Mouse (Mus musculus) G1E (cell line): ENCODE results near the gene Flt3l. TPM values are rescaled to one million over a fixed set of nuclear protein-coding genes. Genes with fewer than 3 reads are reported as not detected.
A peak's percentile ranks its signal among the peaks of the same experiment; 100 is the strongest.

Experiments used
- ATAC-seq: 2 replicates; pipeline ENCODE4 v1.8.0; 2016; ENCODE audit warnings: mild to moderate bottlenecking; ENCODE audit not compliant: insufficient number of reproducible peaks, poor library complexity, low FRiP score, severe bottlenecking; ENCODE audit errors: extremely low read depth
- DNase-seq: peaks from one replicate; pipeline ENCODE4 v3.0.0; 2012; ENCODE audit warnings: low spot score
- H3K27me3 ChIP-seq: 2 replicates; pipeline ENCODE4 v1.6.1; 2012; ENCODE audit warnings: mild to moderate bottlenecking, low read length, inconsistent platforms; ENCODE audit not compliant: insufficient read depth
- H3K36me3 ChIP-seq: replicated peaks from 2 replicates; pipeline ENCODE3; 2012; ENCODE audit warnings: mild to moderate bottlenecking, inconsistent platforms
- H3K4me1 ChIP-seq: 2 replicates; pipeline ENCODE4 v1.6.1; 2012; ENCODE audit warnings: low read depth, low read length, inconsistent platforms, mixed read lengths; ENCODE audit not compliant: insufficient read depth
- H3K4me3 ChIP-seq: 2 replicates; pipeline ENCODE4 v1.5.1; 2012; ENCODE audit warnings: low read depth, mild to moderate bottlenecking, inconsistent platforms, low read length, moderate library complexity, mixed read lengths
- H3K9me3 ChIP-seq: replicated peaks from 2 replicates; pipeline ENCODE4 v1.6.1; 2012; ENCODE audit warnings: inconsistent platforms
- CTCF ChIP-seq: IDR thresholded peaks from 2 replicates; pipeline ENCODE4 v1.5.1; 2012; ENCODE audit warnings: low read depth, low read length, inconsistent platforms, mixed read lengths
- GATA1 ChIP-seq: IDR thresholded peaks from 2 replicates; pipeline ENCODE4 v1.6.1; 2012; ENCODE audit warnings: borderline replicate concordance, low read length, inconsistent platforms, mixed read lengths
- GATA2 ChIP-seq: IDR thresholded peaks from 2 replicates; pipeline ENCODE4 v1.6.1; 2012; ENCODE audit warnings: low read depth, low read length, inconsistent platforms, borderline replicate concordance
- POLR2AphosphoS5 ChIP-seq: IDR thresholded peaks from 2 replicates; pipeline ENCODE4 v1.6.1; 2012; ENCODE audit warnings: low read depth, low read length, inconsistent platforms; ENCODE audit not compliant: insufficient replicate concordance
- TAL1 ChIP-seq: conservative IDR thresholded peaks from 2 replicates; pipeline ENCODE4 v1.6.1; 2012; ENCODE audit warnings: low read depth, low read length, inconsistent platforms, mixed read lengths
- polyA plus RNA-seq: library from polyadenylated mRNA; stranded (reverse); fragments of >175 nt; gene quantifications from 2 replicates; pipeline ENCODE4 v1.2.3, GENCODE M21; 2012
- total RNA-seq, 2 experiments: library from RNA; stranded (forward) in 1 of 2; stranded (reverse) in 1 of 2; fragments of 200-1000 nt in 1 of 2; fragments of >200 nt in 1 of 2; fragmentation: Nextera tagmentation in 1 of 2; gene quantifications; 2 replicates each; pipeline ENCODE4 v1.2.3; 2014 to 2017

Flt3l gene
- total and polyA plus RNA-seq, 3 experiments, result 38.8 to 75.7 (median 41.0) TPM

GRCm38 (mm10) chr7:45086084-45086483 lies 50.1 kb downstream of the Flt3l start:
- ATAC-seq (no peak), DNase-seq (no peak)
- TF ChIP-seq CTCF, result peak; percentile 31; the same call in 1 of the 2 replicates
- TF ChIP-seq POLR2AphosphoS5, result no peak
- Histone ChIP-seq H3K9me3 (peaks cover 3% of the 10 kb centered on the region), H3K36me3 (no peaks in the 10 kb centered on the region), H3K27me3 (peaks cover 29% of the 10 kb centered on the region), H3K4me1 (peaks cover 38% of the 10 kb centered on the region), H3K4me3 (no peak overlapping the region)

- DNase-seq, result no peak
- no peak for ATAC-seq
- H3K4me3 ChIP-seq, result peak overlapping the region; percentile 25; the same call in 1 of the 2 replicates
- H3K27me3 ChIP-seq, result peaks cover 24% of the 10 kb centered on the region
- TF ChIP-seq CTCF, result no peak
- TF ChIP-seq TAL1, result no peak
- TF ChIP-seq GATA2, result no peak
- no peak for TF ChIP-seq GATA1
- TF ChIP-seq POLR2AphosphoS5, result no peak
- peaks cover 7% of the 10 kb centered on the region for H3K36me3 ChIP-seq
- H3K9me3 ChIP-seq, result peaks cover 3% of the 10 kb centered on the region
- peaks cover 37% of the 10 kb centered on the region for H3K4me1 ChIP-seq
Observed at GRCm38 (mm10) chr7:45083300-45083890, 52.8 kb downstream of the Flt3l start.

- peaks cover 14% of the 10 kb centered on the region for H3K36me3 ChIP-seq
- H3K9me3 ChIP-seq, result peaks cover 3% of the 10 kb centered on the region
- ATAC-seq, result peak; percentile 31; the same call in 1 of the 2 replicates
- H3K27me3 ChIP-seq, result peaks cover 20% of the 10 kb centered on the region
- peaks cover 36% of the 10 kb centered on the region for H3K4me1 ChIP-seq
- H3K4me3 ChIP-seq, result peak overlapping the region; percentile 25; the same call in 1 of the 2 replicates
- no peak for TF ChIP-seq GATA2
- 0 out of 2 replicates have a peak, but pooled peaks have one; percentile 2 for TF ChIP-seq CTCF
- DNase-seq, result no peak
Observed at GRCm38 (mm10) chr7:45082401-45083299, 53.6 kb downstream of the Flt3l start.

- DNase-seq (no peak), ATAC-seq (no peak)
- peaks cover 1% of the 10 kb centered on the region for H3K9me3 ChIP-seq
- peaks cover 12% of the 10 kb centered on the region for H3K27me3 ChIP-seq
- peaks cover 41% of the 10 kb centered on the region for H3K4me1 ChIP-seq
- TF ChIP-seq GATA1, result no peak
- TF ChIP-seq GATA2, result no peak
- TF ChIP-seq TAL1, result no peak
- TF ChIP-seq CTCF, result no peak
- TF ChIP-seq POLR2AphosphoS5, result no peak
- no peak overlapping the region for H3K4me3 ChIP-seq
- H3K36me3 ChIP-seq, result peaks cover 30% of the 10 kb centered on the region
Observed at GRCm38 (mm10) chr7:45081016-45081415, 55.2 kb downstream of the Flt3l start.

- Histone ChIP-seq H3K4me3 (no peak overlapping the region), H3K9me3 (no peaks in the 10 kb centered on the region), H3K27me3 (peaks cover 7% of the 10 kb centered on the region), H3K4me1 (peaks cover 39% of the 10 kb centered on the region), H3K36me3 (peaks cover 42% of the 10 kb centered on the region)
- TF ChIP-seq POLR2AphosphoS5, result no peak
- no peak for TF ChIP-seq GATA2
- no peak for TF ChIP-seq TAL1
- peak; percentile 82 for TF ChIP-seq CTCF
- no peak for TF ChIP-seq GATA1
- ATAC-seq (no peak), DNase-seq (peak; percentile 68)
Observed at GRCm38 (mm10) chr7:45079856-45080255, 56.4 kb downstream of the Flt3l start.

Other genes starting within 250 kb of the Flt3l start
Only the 20 nearest of the 33 such genes appear.
- 66.0 and 111 TPM in 2 replicates for gene Scaf1, start 120.1 kb downstream of the Flt3l start, total RNA-seq (2014; fragmentation: Nextera tagmentation)
- 11.3 and 13.5 TPM in 2 replicates for gene Scaf1, start 120.1 kb downstream of the Flt3l start, total RNA-seq (2017)
- gene Scaf1, start 120.1 kb downstream of the Flt3l start, polyA plus RNA-seq, result 203 and 244 TPM in 2 replicates
- 16.3 and 22.1 TPM in 2 replicates for gene Rras, start 118.5 kb downstream of the Flt3l start, total RNA-seq (2014; fragmentation: Nextera tagmentation)
- 3.1 and 3.2 TPM in 2 replicates for gene Rras, start 118.5 kb downstream of the Flt3l start, total RNA-seq (2017)
- 5.6 and 6.9 TPM in 2 replicates for gene Rras, start 118.5 kb downstream of the Flt3l start, polyA plus RNA-seq
- gene Prr12, start 83.6 kb downstream of the Flt3l start, total RNA-seq (2014; fragmentation: Nextera tagmentation), result 36.7 and 42.4 TPM in 2 replicates
- gene Prr12, start 83.6 kb downstream of the Flt3l start, total RNA-seq (2017), result 1.6 and 2.0 TPM in 2 replicates
- 91.6 and 98.4 TPM in 2 replicates for gene Prr12, start 83.6 kb downstream of the Flt3l start, polyA plus RNA-seq
- 43.6 and 49.1 TPM in 2 replicates for gene Nosip, start 74.0 kb downstream of the Flt3l start, total RNA-seq (2014; fragmentation: Nextera tagmentation)
- 38.9 and 49.4 TPM in 2 replicates for gene Nosip, start 74.0 kb downstream of the Flt3l start, total RNA-seq (2017)
- 104 and 110 TPM in 2 replicates for gene Nosip, start 74.0 kb downstream of the Flt3l start, polyA plus RNA-seq
- 11.5 and 17.8 TPM in 2 replicates for gene Prrg2, start 73.8 kb downstream of the Flt3l start, total RNA-seq (2014; fragmentation: Nextera tagmentation)
- 6.8 and 9.5 TPM in 2 replicates for gene Prrg2, start 73.8 kb downstream of the Flt3l start, total RNA-seq (2017)
- gene Prrg2, start 73.8 kb downstream of the Flt3l start, polyA plus RNA-seq, result 34.7 and 38.8 TPM in 2 replicates
- 0.49 TPM in 1 of 2 replicates, not detected in the other for gene Rcn3, start 44.2 kb downstream of the Flt3l start, total RNA-seq (2014; fragmentation: Nextera tagmentation)
- not detected in 2 replicates for gene Rcn3, start 44.2 kb downstream of the Flt3l start, total RNA-seq (2017)
- gene Rcn3, start 44.2 kb downstream of the Flt3l start, polyA plus RNA-seq, result 0.31 and 0.33 TPM in 2 replicates
- not detected in 2 replicates for gene Fcgrt, start 32.6 kb downstream of the Flt3l start, total RNA-seq (2014; fragmentation: Nextera tagmentation)
- gene Fcgrt, start 32.6 kb downstream of the Flt3l start, total RNA-seq (2017), result not detected in 2 replicates
- gene Fcgrt, start 32.6 kb downstream of the Flt3l start, polyA plus RNA-seq, result not detected in 2 replicates
- gene Rps11, start 12.0 kb downstream of the Flt3l start, total RNA-seq (2014; fragmentation: Nextera tagmentation), result 916 and 1,000 TPM in 2 replicates
- 1,298 and 1,329 TPM in 2 replicates for gene Rps11, start 12.0 kb downstream of the Flt3l start, total RNA-seq (2017)
- 151 and 217 TPM in 2 replicates for gene Rps11, start 12.0 kb downstream of the Flt3l start, polyA plus RNA-seq
- gene Rpl13a, start 7.7 kb downstream of the Flt3l start, total RNA-seq (2014; fragmentation: Nextera tagmentation), result 1,386 and 1,478 TPM in 2 replicates
- 2,356 and 2,406 TPM in 2 replicates for gene Rpl13a, start 7.7 kb downstream of the Flt3l start, total RNA-seq (2017)
- 5,469 and 6,084 TPM in 2 replicates for gene Rpl13a, start 7.7 kb downstream of the Flt3l start, polyA plus RNA-seq
- not detected in 2 replicates for gene Gm45713, start 201 bp downstream of the Flt3l start, total RNA-seq (2014; fragmentation: Nextera tagmentation)
- 0.16 and 0.23 TPM in 2 replicates for gene Gm45713, start 201 bp downstream of the Flt3l start, total RNA-seq (2017)
- gene Gm45713, start 201 bp downstream of the Flt3l start, polyA plus RNA-seq, result 1.0 and 1.3 TPM in 2 replicates
- gene Pih1d1, start 17.9 kb upstream of the Flt3l start, total RNA-seq (2014; fragmentation: Nextera tagmentation), result 82.8 and 124 TPM in 2 replicates
- 60.9 and 68.4 TPM in 2 replicates for gene Pih1d1, start 17.9 kb upstream of the Flt3l start, total RNA-seq (2017)
- gene Pih1d1, start 17.9 kb upstream of the Flt3l start, polyA plus RNA-seq, result 46.4 TPM in 2 replicates
- 19.6 and 26.3 TPM in 2 replicates for gene Aldh16a1, start 18.2 kb upstream of the Flt3l start, total RNA-seq (2014; fragmentation: Nextera tagmentation)
- 33.8 and 34.7 TPM in 2 replicates for gene Aldh16a1, start 18.2 kb upstream of the Flt3l start, total RNA-seq (2017)
- gene Aldh16a1, start 18.2 kb upstream of the Flt3l start, polyA plus RNA-seq, result 110 and 133 TPM in 2 replicates
- not detected in 2 replicates for gene Slc17a7, start 27.5 kb upstream of the Flt3l start, total RNA-seq (2014; fragmentation: Nextera tagmentation)
- 0.06 and 0.11 TPM in 2 replicates for gene Slc17a7, start 27.5 kb upstream of the Flt3l start, total RNA-seq (2017)
- 0.02 and 0.08 TPM in 2 replicates for gene Slc17a7, start 27.5 kb upstream of the Flt3l start, polyA plus RNA-seq
- not detected in 2 replicates for gene Gfy, start 43.1 kb upstream of the Flt3l start, total RNA-seq (2014; fragmentation: Nextera tagmentation)
- gene Gfy, start 43.1 kb upstream of the Flt3l start, total RNA-seq (2017), result 0.05 and 0.06 TPM in 2 replicates
- not detected in 2 replicates for gene Gfy, start 43.1 kb upstream of the Flt3l start, polyA plus RNA-seq
- gene Pth2, start 44.6 kb upstream of the Flt3l start, total RNA-seq (2014; fragmentation: Nextera tagmentation), result not detected in 2 replicates
- not detected in 2 replicates for gene Pth2, start 44.6 kb upstream of the Flt3l start, total RNA-seq (2017)
- gene Pth2, start 44.6 kb upstream of the Flt3l start, polyA plus RNA-seq, result not detected in 2 replicates
- not detected in 2 replicates for gene Ccdc155, start 68.5 kb upstream of the Flt3l start, total RNA-seq (2014; fragmentation: Nextera tagmentation)
- not detected in 2 replicates for gene Ccdc155, start 68.5 kb upstream of the Flt3l start, total RNA-seq (2017)
- gene Ccdc155, start 68.5 kb upstream of the Flt3l start, polyA plus RNA-seq, result not detected in 2 replicates
- gene Dkkl1, start 75.7 kb upstream of the Flt3l start, total RNA-seq (2014; fragmentation: Nextera tagmentation), result not detected in 2 replicates
- gene Dkkl1, start 75.7 kb upstream of the Flt3l start, total RNA-seq (2017), result 0.11 TPM in 1 of 2 replicates, not detected in the other
- not detected in 2 replicates for gene Dkkl1, start 75.7 kb upstream of the Flt3l start, polyA plus RNA-seq
- gene Tead2, start 79.3 kb upstream of the Flt3l start, total RNA-seq (2014; fragmentation: Nextera tagmentation), result not detected in 2 replicates
- 0.38 TPM in 1 of 2 replicates, not detected in the other for gene Tead2, start 79.3 kb upstream of the Flt3l start, total RNA-seq (2017)
- not detected in 2 replicates for gene Tead2, start 79.3 kb upstream of the Flt3l start, polyA plus RNA-seq
- gene Cd37, start 102.7 kb upstream of the Flt3l start, total RNA-seq (2014; fragmentation: Nextera tagmentation), result 167 and 172 TPM in 2 replicates
- 47.3 and 48.7 TPM in 2 replicates for gene Cd37, start 102.7 kb upstream of the Flt3l start, total RNA-seq (2017)
- 51.2 and 75.3 TPM in 2 replicates for gene Cd37, start 102.7 kb upstream of the Flt3l start, polyA plus RNA-seq
- not detected in 2 replicates for gene Slc6a16, start 104.7 kb upstream of the Flt3l start, total RNA-seq (2014; fragmentation: Nextera tagmentation)
- 0.12 and 0.27 TPM in 2 replicates for gene Slc6a16, start 104.7 kb upstream of the Flt3l start, total RNA-seq (2017)
- gene Slc6a16, start 104.7 kb upstream of the Flt3l start, polyA plus RNA-seq, result not detected in 2 replicates